Mouse (Mus musculus): ENCODE data around the gene Hc. TPM values are rescaled to one million over a fixed set of nuclear protein-coding genes. Genes with fewer than 3 reads are reported as not detected.

The Hc gene
- polyA plus RNA-seq, 2 experiments, result 0.33 TPM; not detected in 1

- no peak overlapping the region for H3K27ac ChIP-seq (replicated peaks; ENCODE audit: low read depth, low read length)
- no peaks in the 10 kb centered on the region for H3K4me1 ChIP-seq (ENCODE audit: control insufficient read depth, insufficient read depth, low read length)
- H3K4me2 ChIP-seq (replicated peaks; ENCODE audit: low read depth, low read length, severe bottlenecking), result no peak overlapping the region
- H3K9ac ChIP-seq (ENCODE audit: low read depth, low read length, severe bottlenecking), result no peak overlapping the region
- no peaks in the 10 kb centered on the region for H3K36me3 ChIP-seq (ENCODE audit: control insufficient read depth, insufficient read depth, low read length)
- DNase-seq (ENCODE audit: low spot score) (no peak), ATAC-seq (ENCODE audit: low FRiP score, low read depth) (no peak)
- H3K27me3 ChIP-seq (ENCODE audit: control insufficient read depth, insufficient read depth, low read length), result no peaks in the 10 kb centered on the region
- 83% methylated on average over 6 of the region's 6 CpGs for WGBS
- TF ChIP-seq POLR2A (IDR thresholded peaks at IDR 0.05; ENCODE audit: borderline replicate concordance, extremely low read depth, insufficient read depth, insufficient read length), result no peak
- H3K4me3 ChIP-seq (replicated peaks; ENCODE audit: low read length), result no peak overlapping the region
- no peaks in the 10 kb centered on the region for H3K9me3 ChIP-seq (ENCODE audit: control insufficient read depth, low read length)
Measured at GRCm38 (mm10) chr2:35100529-35100928, 39.3 kb upstream of the Hc start.

GRCm38 (mm10) chr2:35087418-35087817, 26.2 kb upstream of the Hc start:
- H3K4me3 ChIP-seq (replicated peaks; ENCODE audit: low read length), result no peak overlapping the region
- H3K27me3 ChIP-seq (ENCODE audit: control insufficient read depth, insufficient read depth, low read length), result no peaks in the 10 kb centered on the region
- 74% methylated on average over 4 of the region's 4 CpGs for WGBS
- no peak overlapping the region for H3K4me2 ChIP-seq (replicated peaks; ENCODE audit: low read depth, low read length, severe bottlenecking)
- no peaks in the 10 kb centered on the region for H3K4me1 ChIP-seq (ENCODE audit: control insufficient read depth, insufficient read depth, low read length)
- DNase-seq (ENCODE audit: low spot score), result no peak
- no peak overlapping the region for H3K9ac ChIP-seq (ENCODE audit: low read depth, low read length, severe bottlenecking)
- H3K27ac ChIP-seq (replicated peaks; ENCODE audit: low read depth, low read length), result no peak overlapping the region
- TF ChIP-seq POLR2A (IDR thresholded peaks at IDR 0.05; ENCODE audit: borderline replicate concordance, extremely low read depth, insufficient read depth, insufficient read length), result no peak
- no peak for ATAC-seq (ENCODE audit: low FRiP score, low read depth)
- H3K36me3 ChIP-seq (ENCODE audit: control insufficient read depth, insufficient read depth, low read length), result no peaks in the 10 kb centered on the region
- H3K9me3 ChIP-seq (ENCODE audit: control insufficient read depth, low read length), result no peaks in the 10 kb centered on the region

- Histone ChIP-seq H3K36me3 (ENCODE audit: control insufficient read depth, insufficient read depth, low read length) (no peaks in the 10 kb centered on the region), H3K4me1 (ENCODE audit: control insufficient read depth, insufficient read depth, low read length) (no peaks in the 10 kb centered on the region), H3K4me3 (replicated peaks; ENCODE audit: low read length) (no peak overlapping the region), H3K9ac (ENCODE audit: low read depth, low read length, severe bottlenecking) (no peak overlapping the region), H3K9me3 (ENCODE audit: control insufficient read depth, low read length) (no peaks in the 10 kb centered on the region), H3K27ac (replicated peaks; ENCODE audit: low read depth, low read length) (no peak overlapping the region), H3K4me2 (replicated peaks; ENCODE audit: low read depth, low read length, severe bottlenecking) (no peak overlapping the region), H3K27me3 (ENCODE audit: control insufficient read depth, insufficient read depth, low read length) (no peaks in the 10 kb centered on the region)
- WGBS, result 66% methylated on average over 6 of the region's 6 CpGs
- DNase-seq (ENCODE audit: low spot score) (no peak), ATAC-seq (ENCODE audit: low FRiP score, low read depth) (no peak)
- TF ChIP-seq POLR2A (IDR thresholded peaks at IDR 0.05; ENCODE audit: borderline replicate concordance, extremely low read depth, insufficient read depth, insufficient read length), result no peak
Measured at GRCm38 (mm10) chr2:35079166-35079565, 17.9 kb upstream of the Hc start.

GRCm38 (mm10) chr2:35074328-35074727, 13.1 kb upstream of the Hc start:
- no peaks in the 10 kb centered on the region for H3K36me3 ChIP-seq (ENCODE audit: control insufficient read depth, insufficient read depth, low read length)
- H3K9me3 ChIP-seq (ENCODE audit: control insufficient read depth, low read length), result no peaks in the 10 kb centered on the region
- ATAC-seq (ENCODE audit: low FRiP score, low read depth) (no peak), DNase-seq (ENCODE audit: low spot score) (no peak)
- TF ChIP-seq POLR2A (IDR thresholded peaks at IDR 0.05; ENCODE audit: borderline replicate concordance, extremely low read depth, insufficient read depth, insufficient read length), result no peak
- WGBS, result 87% methylated on average over 3 of the region's 3 CpGs
- no peaks in the 10 kb centered on the region for H3K27me3 ChIP-seq (ENCODE audit: control insufficient read depth, insufficient read depth, low read length)
- no peak overlapping the region for H3K4me2 ChIP-seq (replicated peaks; ENCODE audit: low read depth, low read length, severe bottlenecking)
- H3K4me1 ChIP-seq (ENCODE audit: control insufficient read depth, insufficient read depth, low read length), result no peaks in the 10 kb centered on the region
- H3K27ac ChIP-seq (replicated peaks; ENCODE audit: low read depth, low read length), result no peak overlapping the region
- no peak overlapping the region for H3K9ac ChIP-seq (ENCODE audit: low read depth, low read length, severe bottlenecking)
- H3K4me3 ChIP-seq (replicated peaks; ENCODE audit: low read length), result no peak overlapping the region

GRCm38 (mm10) chr2:35072547-35072946, 11.3 kb upstream of the Hc start:
- Histone ChIP-seq H3K9me3 (ENCODE audit: control insufficient read depth, low read length) (no peaks in the 10 kb centered on the region), H3K4me1 (ENCODE audit: control insufficient read depth, insufficient read depth, low read length) (no peaks in the 10 kb centered on the region), H3K4me3 (replicated peaks; ENCODE audit: low read length) (no peak overlapping the region), H3K9ac (ENCODE audit: low read depth, low read length, severe bottlenecking) (no peak overlapping the region), H3K36me3 (ENCODE audit: control insufficient read depth, insufficient read depth, low read length) (no peaks in the 10 kb centered on the region), H3K27me3 (ENCODE audit: control insufficient read depth, insufficient read depth, low read length) (no peaks in the 10 kb centered on the region), H3K27ac (replicated peaks; ENCODE audit: low read depth, low read length) (no peak overlapping the region), H3K4me2 (replicated peaks; ENCODE audit: low read depth, low read length, severe bottlenecking) (no peak overlapping the region)
- DNase-seq (ENCODE audit: low spot score), result no peak
- no peak for TF ChIP-seq POLR2A (IDR thresholded peaks at IDR 0.05; ENCODE audit: borderline replicate concordance, extremely low read depth, insufficient read depth, insufficient read length)
- 65% methylated on average over 2 of the region's 2 CpGs for WGBS
- no peak for ATAC-seq (ENCODE audit: low FRiP score, low read depth)

- Histone ChIP-seq H3K36me3 (ENCODE audit: control insufficient read depth, insufficient read depth, low read length) (no peaks in the 10 kb centered on the region), H3K9ac (ENCODE audit: low read depth, low read length, severe bottlenecking) (no peak overlapping the region), H3K27ac (replicated peaks; ENCODE audit: low read depth, low read length) (no peak overlapping the region), H3K4me3 (replicated peaks; ENCODE audit: low read length) (no peak overlapping the region), H3K27me3 (ENCODE audit: control insufficient read depth, insufficient read depth, low read length) (no peaks in the 10 kb centered on the region), H3K9me3 (ENCODE audit: control insufficient read depth, low read length) (no peaks in the 10 kb centered on the region), H3K4me1 (ENCODE audit: control insufficient read depth, insufficient read depth, low read length) (no peaks in the 10 kb centered on the region), H3K4me2 (replicated peaks; ENCODE audit: low read depth, low read length, severe bottlenecking) (no peak overlapping the region)
- no peak for TF ChIP-seq POLR2A (IDR thresholded peaks at IDR 0.05; ENCODE audit: borderline replicate concordance, extremely low read depth, insufficient read depth, insufficient read length)
- ATAC-seq (ENCODE audit: low FRiP score, low read depth), result no peak
- no peak for DNase-seq (ENCODE audit: low spot score)
- 57% methylated on average over 4 of the region's 4 CpGs for WGBS
Measured at GRCm38 (mm10) chr2:35070275-35070674, 9.0 kb upstream of the Hc start.

All from limb, embryonic 14.5 days (tissue).